Mouse (Mus musculus) E14TG2a.4 (cell line): Measurements from ENCODE around the gene Ghr.

Experiments used
- CTCF ChIP-seq: conservative IDR thresholded peaks from 2 replicates; pipeline ENCODE4 v1.5.1; 2014; ENCODE audit warnings: low read length
- NANOG ChIP-seq: IDR thresholded peaks from 2 replicates; pipeline ENCODE4 v1.6.1; 2014; ENCODE audit warnings: borderline replicate concordance, low read length, mixed read lengths
- POU5F1 ChIP-seq: IDR thresholded peaks from 2 replicates; pipeline ENCODE4 v1.6.1; 2014; ENCODE audit warnings: low read length, borderline replicate concordance

DNA sequence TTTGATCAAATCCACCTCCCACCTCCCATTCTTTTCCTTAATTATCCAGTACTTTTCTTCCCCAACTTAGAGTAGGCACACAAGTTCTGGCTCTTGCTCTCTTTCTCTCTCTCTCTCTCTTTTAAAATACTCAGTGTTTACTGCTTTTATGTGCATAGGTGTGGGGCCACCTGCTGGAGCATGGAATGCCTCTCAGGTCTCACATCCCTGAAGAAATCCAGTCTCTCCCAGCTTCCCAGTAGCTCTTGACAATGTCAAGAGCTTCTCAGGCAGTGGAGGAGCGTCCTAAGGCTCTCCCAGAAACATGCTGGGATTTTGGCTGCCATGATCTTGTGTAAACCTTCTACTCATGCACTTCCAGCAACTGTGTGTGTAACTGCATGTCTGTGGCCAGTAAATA is 253.0 kb downstream of the Ghr start:
- TF ChIP-seq CTCF (no peak), NANOG (no peak), POU5F1 (no peak)
